Mouse (Mus musculus) forebrain, embryonic 11.5 days (tissue): Measurements from ENCODE around the gene Slc22a14. TPM values are rescaled to one million over a fixed set of nuclear protein-coding genes. Genes with fewer than 3 reads are reported as not detected.

Source experiments
- ATAC-seq: fragments of 200-750 bp; cut with Nextera tagmentation; replicated peaks from 2 replicates; pipeline ENCODE4 v1.8.0; 2017; ENCODE audit warnings: moderate TSS enrichment; ENCODE audit not compliant: low FRiP score
- DNase-seq: peaks from one replicate; pipeline ENCODE4 v3.0.0-alpha.2; 2017; ENCODE audit warnings: low spot score
- H3K27ac ChIP-seq: fragments of 300-500 bp; sonication (generic); 2 replicates; pipeline ENCODE4 v1.5.1; 2014; ENCODE audit warnings: low read depth, low read length
- H3K27me3 ChIP-seq: fragments of 300-500 bp; sonication (generic); 2 replicates; pipeline ENCODE4 v1.6.1; 2014; ENCODE audit warnings: mild to moderate bottlenecking, low read length, mixed read lengths; ENCODE audit not compliant: control insufficient read depth, insufficient read depth
- H3K36me3 ChIP-seq: fragments of 300-500 bp; sonication (generic); 2 replicates; pipeline ENCODE4 v1.6.1; 2014; ENCODE audit warnings: mild to moderate bottlenecking, low read length, moderate library complexity, mixed read lengths; ENCODE audit not compliant: control insufficient read depth, insufficient read depth
- H3K4me1 ChIP-seq: fragments of 300-500 bp; sonication (generic); replicated peaks from 2 replicates; pipeline ENCODE4 v1.6.1; 2014; ENCODE audit warnings: low read length, mixed read lengths; ENCODE audit not compliant: control insufficient read depth, insufficient read depth
- H3K4me2 ChIP-seq: fragments of 300-500 bp; sonication (generic); 2 replicates; pipeline ENCODE4 v1.6.1; 2014; ENCODE audit warnings: low read depth, mild to moderate bottlenecking, low read length, moderate library complexity, mixed read lengths; ENCODE audit not compliant: severe bottlenecking
- H3K4me3 ChIP-seq: fragments of 300-500 bp; sonication (generic); 2 replicates; pipeline ENCODE4 v1.5.1; 2014; ENCODE audit warnings: low read depth, low read length
- H3K9ac ChIP-seq: fragments of 300-500 bp; sonication (generic); 2 replicates; pipeline ENCODE4 v1.6.1; 2014; ENCODE audit warnings: low read length
- H3K9me3 ChIP-seq: fragments of 300-500 bp; sonication (generic); 2 replicates; pipeline ENCODE4 v1.6.1; 2016; ENCODE audit warnings: low read length, mixed read lengths; ENCODE audit not compliant: control insufficient read depth
- WGBS: fragments of 180-500 bp; shearing (Covaris S2); extraction: QIAGEN DNeasy Blood & Tissue Kit; methylation state at CpG from one replicate; pipeline ENCODE4 v1.1.7; 2014; 5-methylcytosine and 5-hydroxymethylcytosine counted together
- polyA plus RNA-seq: library from polyadenylated mRNA; unstranded; fragments of >200 nt; fragmentation: Nextera tagmentation; extraction: Ambion mirVana; gene quantifications from 2 replicates; pipeline ENCODE4 v1.2.1, GENCODE M21; 2014

The Slc22a14 gene
- polyA plus RNA-seq, 1 experiment from 2014 or later = not detected

DNA sequence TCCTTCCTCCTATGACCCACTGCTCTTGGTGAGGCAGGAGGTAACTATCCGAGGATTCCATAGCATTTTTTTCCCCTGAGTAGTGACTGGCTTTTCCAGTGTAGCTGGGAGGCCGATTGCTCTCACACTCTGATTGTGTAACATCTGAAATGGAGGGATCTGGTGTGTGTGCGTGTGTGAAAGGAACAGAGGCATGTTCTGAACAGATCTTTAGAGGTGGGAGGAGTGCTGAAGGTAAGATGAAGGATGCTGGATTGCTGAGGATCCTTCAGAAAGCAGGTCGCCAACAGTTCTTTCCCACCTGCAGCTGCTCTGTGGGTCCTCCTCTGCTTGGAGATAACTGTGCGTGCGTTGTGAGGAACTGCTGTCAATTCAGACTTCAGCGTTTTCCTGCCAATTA, 36.0 kb upstream of the Slc22a14 start:
- no peak for DNase-seq
- peak; percentile 14 for ATAC-seq

DNA sequence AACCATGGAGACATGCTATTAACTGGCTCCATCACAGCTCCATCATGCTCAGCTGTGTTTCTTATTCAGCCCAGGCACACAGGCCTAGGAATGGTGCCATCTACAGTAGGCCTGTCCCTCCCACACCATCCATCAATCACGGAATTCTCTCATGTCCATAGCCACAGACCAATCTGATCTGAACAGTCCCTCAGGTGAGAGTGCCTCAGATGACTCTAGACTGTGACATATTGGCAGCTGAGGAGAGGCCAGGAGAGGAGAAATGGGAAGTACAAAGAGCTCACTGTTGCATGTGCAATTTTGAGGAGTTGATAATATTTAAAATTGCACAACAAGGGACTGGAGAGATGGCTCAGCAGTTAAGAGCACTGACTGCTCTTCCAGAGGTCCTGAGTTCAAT, 29.5 kb upstream of the Slc22a14 start:
- no peak overlapping the region for H3K4me2 ChIP-seq
- no peak for ATAC-seq
- H3K9ac ChIP-seq = no peak overlapping the region
- no peak overlapping the region for H3K27ac ChIP-seq
- no peaks in the 10 kb centered on the region for H3K36me3 ChIP-seq
- no peaks in the 10 kb centered on the region for H3K27me3 ChIP-seq
- no peak for DNase-seq
- H3K4me3 ChIP-seq = no peak overlapping the region
- H3K4me1 ChIP-seq = no peaks in the 10 kb centered on the region
- H3K9me3 ChIP-seq = no peaks in the 10 kb centered on the region
- WGBS = 80% methylated on average over 1 of the region's 1 CpGs

More for the DNA sequence above, 36.0 kb upstream of the Slc22a14 start:
- 8% methylated on average over 7 of the region's 7 CpGs for WGBS
- Histone ChIP-seq H3K9ac (peak overlapping the region; percentile 49), H3K4me2 (peak overlapping the region; percentile 77), H3K36me3 (no peaks in the 10 kb centered on the region; the same call in 1 of the 2 replicates), H3K27me3 (no peaks in the 10 kb centered on the region), H3K27ac (no peak overlapping the region), H3K4me3 (peak overlapping the region; percentile 99), H3K4me1 (peaks cover 15% of the 10 kb centered on the region; the same call in 1 of the 2 replicates), H3K9me3 (no peaks in the 10 kb centered on the region)

GRCm38 (mm10) chr9:119390214-119390613, 24.9 kb upstream of the Slc22a14 start:
- no peak overlapping the region for H3K9ac ChIP-seq
- WGBS = 87% methylated on average over 2 of the region's 2 CpGs
- H3K36me3 ChIP-seq = no peaks in the 10 kb centered on the region

GRCm38 (mm10) chr9:119388956-119389355, 23.6 kb upstream of the Slc22a14 start:
- Histone ChIP-seq H3K9ac (no peak overlapping the region), H3K4me3 (no peak overlapping the region), H3K27ac (no peak overlapping the region), H3K27me3 (no peaks in the 10 kb centered on the region), H3K9me3 (no peaks in the 10 kb centered on the region), H3K36me3 (peaks cover 3% of the 10 kb centered on the region; the same call in 1 of the 2 replicates), H3K4me2 (no peak overlapping the region), H3K4me1 (no peaks in the 10 kb centered on the region)
- DNase-seq (no peak), ATAC-seq (no peak)
- 63% methylated on average over 5 of the region's 5 CpGs for WGBS

More at GRCm38 (mm10) chr9:119390214-119390613, 24.9 kb upstream of the Slc22a14 start:
- Histone ChIP-seq H3K4me2 (no peak overlapping the region), H3K9me3 (no peaks in the 10 kb centered on the region), H3K27ac (no peak overlapping the region), H3K4me1 (no peaks in the 10 kb centered on the region), H3K4me3 (no peak overlapping the region), H3K27me3 (no peaks in the 10 kb centered on the region)
- DNase-seq (no peak), ATAC-seq (no peak)

GRCm38 (mm10) chr9:119382603-119383002, 17.2 kb upstream of the Slc22a14 start:
- no peak overlapping the region for H3K9ac ChIP-seq
- no peaks in the 10 kb centered on the region for H3K4me1 ChIP-seq
- H3K4me2 ChIP-seq = no peak overlapping the region
- no peak overlapping the region for H3K27ac ChIP-seq
- no peaks in the 10 kb centered on the region for H3K27me3 ChIP-seq
- 65% methylated on average over 6 of the region's 6 CpGs for WGBS
- DNase-seq (no peak), ATAC-seq (no peak)
- H3K9me3 ChIP-seq = no peaks in the 10 kb centered on the region
- H3K4me3 ChIP-seq = no peak overlapping the region
- peaks cover 3% of the 10 kb centered on the region; the same call in 1 of the 2 replicates for H3K36me3 ChIP-seq

- H3K27ac ChIP-seq = no peak overlapping the region
- H3K27me3 ChIP-seq = no peaks in the 10 kb centered on the region
- no peak for ATAC-seq
- H3K4me3 ChIP-seq = no peak overlapping the region
- no peak overlapping the region for H3K9ac ChIP-seq
- WGBS = 90% methylated on average over 4 of the region's 4 CpGs
- no peaks in the 10 kb centered on the region for H3K4me1 ChIP-seq
- no peaks in the 10 kb centered on the region; the same call in 1 of the 2 replicates for H3K36me3 ChIP-seq
- no peak overlapping the region for H3K4me2 ChIP-seq
- no peak for DNase-seq
- H3K9me3 ChIP-seq = no peaks in the 10 kb centered on the region
Observed at GRCm38 (mm10) chr9:119378231-119378630, 12.9 kb upstream of the Slc22a14 start.

DNA sequence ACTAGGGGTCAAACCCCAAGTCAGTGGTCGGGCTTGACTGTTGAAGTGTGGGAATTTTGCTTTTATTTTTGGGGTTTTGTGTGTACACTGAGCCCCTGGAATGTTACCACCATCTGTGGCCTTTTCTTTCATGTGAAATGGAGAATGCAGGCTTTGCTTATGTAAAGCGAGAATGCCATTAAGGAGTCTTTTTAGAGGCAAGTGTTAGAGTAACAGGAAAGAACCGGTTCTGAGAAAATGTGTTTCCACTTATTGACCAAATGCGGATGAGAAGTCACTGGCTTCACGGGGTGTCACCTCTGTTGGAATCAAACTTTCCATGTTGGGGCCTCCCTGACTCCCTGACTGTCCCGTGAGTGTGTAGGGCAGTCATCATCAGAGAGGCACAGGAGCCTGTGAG, 10.2 kb upstream of the Slc22a14 start:
- ATAC-seq (no peak), DNase-seq (no peak)
- no peaks in the 10 kb centered on the region for H3K9me3 ChIP-seq
- H3K4me3 ChIP-seq = no peak overlapping the region
- no peaks in the 10 kb centered on the region for H3K27me3 ChIP-seq
- peaks cover 2% of the 10 kb centered on the region for H3K36me3 ChIP-seq
- no peak overlapping the region for H3K4me2 ChIP-seq
- H3K4me1 ChIP-seq = no peaks in the 10 kb centered on the region
- no peak overlapping the region for H3K27ac ChIP-seq
- WGBS = 74% methylated on average over 6 of the region's 6 CpGs
- H3K9ac ChIP-seq = no peak overlapping the region

GRCm38 (mm10) chr9:119375008-119375407, 9.7 kb upstream of the Slc22a14 start:
- H3K36me3 ChIP-seq = peaks cover 2% of the 10 kb centered on the region
- H3K27me3 ChIP-seq = no peaks in the 10 kb centered on the region
- no peak for ATAC-seq
- 84% methylated on average over 3 of the region's 3 CpGs for WGBS
- no peak overlapping the region for H3K4me2 ChIP-seq
- no peak overlapping the region for H3K9ac ChIP-seq
- H3K27ac ChIP-seq = no peak overlapping the region
- DNase-seq = no peak
- no peaks in the 10 kb centered on the region for H3K9me3 ChIP-seq
- H3K4me1 ChIP-seq = no peaks in the 10 kb centered on the region
- no peak overlapping the region for H3K4me3 ChIP-seq

GRCm38 (mm10) chr9:119371251-119371650, 5.9 kb upstream of the Slc22a14 start:
- no peak overlapping the region for H3K4me3 ChIP-seq
- peaks cover 2% of the 10 kb centered on the region for H3K36me3 ChIP-seq
- H3K27me3 ChIP-seq = no peaks in the 10 kb centered on the region
- H3K9me3 ChIP-seq = no peaks in the 10 kb centered on the region
- ATAC-seq (no peak), DNase-seq (no peak)
- no peaks in the 10 kb centered on the region for H3K4me1 ChIP-seq
- no peak overlapping the region for H3K9ac ChIP-seq
- H3K4me2 ChIP-seq = no peak overlapping the region
- 78% methylated on average over 4 of the region's 4 CpGs for WGBS
- no peak overlapping the region for H3K27ac ChIP-seq
